Mouse (Mus musculus): ENCODE measurements around the gene Slco3a1.
"Not testable (repeated sequence)": the region's sequence is repeated elsewhere in the genome, so short reads cannot be mapped to it uniquely, and the experiment has no call there.

Gene Slco3a1

GRCm38 (mm10) chr7:74425941-74426340 is 128.6 kb downstream of the Slco3a1 start:
- no peak for DNase-seq

- peak; percentile 51 to 60 for DNase-seq
Measured at GRCm38 (mm10) chr7:74423928-74424850, 130.4 kb downstream of the Slco3a1 start.

- DNase-seq = no peak
Measured at GRCm38 (mm10) chr7:74423316-74423715, 131.3 kb downstream of the Slco3a1 start.

GRCm38 (mm10) chr7:74422731-74423130 is 131.8 kb downstream of the Slco3a1 start:
- DNase-seq = peak in 1 of 2 experiments; percentile 9

GRCm38 (mm10) chr7:74422002-74422401 is 132.6 kb downstream of the Slco3a1 start:
- DNase-seq = peak in 1 of 2 experiments; percentile 28

GRCm38 (mm10) chr7:74421591-74421990 is 133.0 kb downstream of the Slco3a1 start:
- DNase-seq = no peak

- no peak for DNase-seq
Measured at GRCm38 (mm10) chr7:74419706-74420105, 134.9 kb downstream of the Slco3a1 start.

- DNase-seq = peak in 1 of 2 experiments; percentile 13
Measured at GRCm38 (mm10) chr7:74417009-74417408, 137.6 kb downstream of the Slco3a1 start.

GRCm38 (mm10) chr7:74415241-74415640 is 139.3 kb downstream of the Slco3a1 start:
- DNase-seq = peak; percentile 84 to 86

GRCm38 (mm10) chr7:74413738-74414716 is 140.6 kb downstream of the Slco3a1 start:
- DNase-seq = peak in 1 of 2 experiments; percentile 58

- peak; percentile 51 to 66 for DNase-seq
Measured at GRCm38 (mm10) chr7:74408601-74409323, 145.8 kb downstream of the Slco3a1 start.

- DNase-seq = not testable (repeated sequence)
Measured at GRCm38 (mm10) chr7:74407851-74408250, 146.7 kb downstream of the Slco3a1 start.

GRCm38 (mm10) chr7:74399729-74400128 is 154.9 kb downstream of the Slco3a1 start:
- peak; percentile 83 to 88 for DNase-seq

- no peak for DNase-seq
Measured at GRCm38 (mm10) chr7:74399154-74399553, 155.4 kb downstream of the Slco3a1 start.

- peak in 1 of 2 experiments; percentile 51 for DNase-seq
Measured at GRCm38 (mm10) chr7:74398326-74398725, 156.3 kb downstream of the Slco3a1 start.

GRCm38 (mm10) chr7:74391451-74391873 is 163.1 kb downstream of the Slco3a1 start:
- DNase-seq = no peak

- peak in 1 of 2 experiments; percentile 12 for DNase-seq
Measured at GRCm38 (mm10) chr7:74389570-74389969, 165.0 kb downstream of the Slco3a1 start.

GRCm38 (mm10) chr7:74386257-74386656 is 168.3 kb downstream of the Slco3a1 start:
- DNase-seq = peak; percentile 96 to 97

- DNase-seq = no peak
Measured at GRCm38 (mm10) chr7:74383040-74383666, 171.4 kb downstream of the Slco3a1 start.

- peak in 1 of 2 experiments; percentile 43 for DNase-seq
Measured at GRCm38 (mm10) chr7:74382286-74382685, 172.3 kb downstream of the Slco3a1 start.

GRCm38 (mm10) chr7:74381881-74382281 is 172.7 kb downstream of the Slco3a1 start:
- peak; percentile 64 to 67 for DNase-seq

GRCm38 (mm10) chr7:74381051-74381450 is 173.5 kb downstream of the Slco3a1 start:
- no peak for DNase-seq
